Mouse (Mus musculus) myocyte (in vitro differentiated cells): ENCODE data around the gene Ank2.

Experiments
- E2F4 ChIP-seq: IDR thresholded peaks from one replicate; pipeline ENCODE4 v1.6.1; 2011; ENCODE audit warnings: mild to moderate bottlenecking, control low read depth, moderate library complexity; ENCODE audit not compliant: insufficient read depth
- POLR2A ChIP-seq: IDR thresholded peaks from one replicate; pipeline ENCODE4 v1.6.1; 2011; ENCODE audit warnings: low read depth, mild to moderate bottlenecking, control low read depth, moderate library complexity; ENCODE audit not compliant: insufficient read length

DNA sequence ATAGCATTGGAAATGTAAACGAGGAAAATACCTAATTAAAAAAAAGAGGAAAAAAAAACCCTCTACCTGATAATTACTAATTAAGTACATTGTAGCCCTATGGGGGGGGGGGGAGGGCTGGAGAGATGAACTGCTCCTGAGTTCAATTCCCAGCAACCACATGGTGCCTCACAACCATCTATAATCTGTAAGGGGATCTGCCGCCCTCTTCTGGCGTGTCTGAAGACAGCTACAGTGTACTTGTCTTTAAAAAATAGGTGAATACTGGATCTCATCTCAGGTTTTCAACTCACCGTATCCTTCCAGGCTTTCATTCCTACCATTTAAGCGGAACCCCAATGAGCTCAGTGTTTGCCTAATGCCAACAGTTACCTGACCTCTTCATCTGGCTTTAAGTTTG, 48.7 kb upstream of the Ank2 start:
- TF ChIP-seq POLR2A (no peak), E2F4 (no peak)
